Mouse (Mus musculus) lung, postnatal 0 days (tissue): Measurements from ENCODE around the gene Zfp629.

Source experiments
- CTCF ChIP-seq: IDR thresholded peaks from 2 replicates; pipeline ENCODE4 v1.5.1; 2016; ENCODE audit warnings: antibody characterized with exemption, mild to moderate bottlenecking
- EP300 ChIP-seq: IDR thresholded peaks from 2 replicates; pipeline ENCODE4 v1.6.1; 2016; ENCODE audit warnings: antibody characterized with exemption, mild to moderate bottlenecking, control low read depth

GRCm38 (mm10) chr7:127626471-127626870, 10.9 kb upstream of the Zfp629 start:
- TF ChIP-seq CTCF (no peak), EP300 (no peak)
